Mouse (Mus musculus) erythroblast, embryonic 14.5 days (primary cell): ENCODE measurements around the gene Rock2. TPM values are rescaled to one million over a fixed set of nuclear protein-coding genes. Genes with fewer than 3 reads are reported as not detected.

Experiments
- H3K27me3 ChIP-seq: 2 replicates; pipeline ENCODE4 v1.6.1; 2012; ENCODE audit warnings: inconsistent platforms; ENCODE audit not compliant: control insufficient read depth
- H3K36me3 ChIP-seq: 2 replicates; pipeline ENCODE4 v1.6.1; 2012; ENCODE audit warnings: mild to moderate bottlenecking, inconsistent platforms; ENCODE audit not compliant: control insufficient read depth
- H3K4me1 ChIP-seq: 2 replicates; pipeline ENCODE4 v1.6.1; 2012; ENCODE audit warnings: inconsistent platforms; ENCODE audit not compliant: control insufficient read depth
- H3K4me3 ChIP-seq: replicated peaks from 2 replicates; pipeline ENCODE3; 2012; ENCODE audit warnings: moderate library complexity, mild to moderate bottlenecking, inconsistent platforms
- H3K9me3 ChIP-seq: 2 replicates; pipeline ENCODE4 v1.6.1; 2012; ENCODE audit warnings: low read length, inconsistent platforms, mixed read lengths; ENCODE audit not compliant: control insufficient read depth
- GATA1 ChIP-seq: IDR thresholded peaks from 2 replicates; pipeline ENCODE4 v1.6.1; 2012; ENCODE audit warnings: low read length, inconsistent platforms, mixed read lengths
- TAL1 ChIP-seq: IDR thresholded peaks from 3 replicates; pipeline ENCODE4 v1.6.1; 2012; ENCODE audit warnings: low read length, inconsistent platforms, mixed read lengths
- polyA plus RNA-seq: library from polyadenylated mRNA; stranded (reverse); fragments of >175 nt; gene quantifications from 2 replicates; pipeline ENCODE4 v1.2.3, GENCODE M21; 2012

The Rock2 gene
- polyA plus RNA-seq, 1 experiment, result 0.10 TPM

- no peak for TF ChIP-seq TAL1
- no peak for TF ChIP-seq GATA1
- no peaks in the 10 kb centered on the region for H3K9me3 ChIP-seq
- no peaks in the 10 kb centered on the region for H3K36me3 ChIP-seq
- no peaks in the 10 kb centered on the region for H3K27me3 ChIP-seq
- H3K4me3 ChIP-seq, result no peak overlapping the region
- H3K4me1 ChIP-seq, result no peaks in the 10 kb centered on the region
Measured at GRCm38 (mm10) chr12:17022145-17022544, 127.5 kb downstream of the Rock2 start.

DNA sequence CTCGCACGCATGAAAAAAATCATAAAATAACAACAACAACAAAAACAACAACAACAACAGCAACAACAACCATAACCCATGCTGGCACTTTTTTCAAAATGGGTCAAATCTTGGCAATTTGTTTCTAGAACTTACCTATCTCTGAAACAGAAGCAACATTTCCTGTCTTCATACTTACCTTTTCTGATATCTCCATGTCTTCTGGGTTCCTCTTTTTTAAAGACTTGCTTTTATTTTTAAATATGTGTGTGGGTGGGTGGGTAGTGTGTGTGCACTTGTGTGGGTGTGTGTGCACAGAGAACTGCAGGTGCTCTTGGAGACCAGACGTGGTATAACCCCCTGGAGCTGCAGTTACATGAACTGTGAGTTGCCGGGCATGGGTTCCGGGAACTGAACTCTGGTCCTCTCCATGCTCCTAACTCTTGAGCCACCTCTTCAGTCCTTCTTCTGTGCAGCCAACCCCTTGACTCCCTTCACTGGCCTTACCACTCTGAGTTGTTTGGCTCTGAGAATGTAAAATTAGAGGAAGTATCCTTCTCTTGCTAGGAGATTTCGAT, 129.9 kb downstream of the Rock2 start:
- Histone ChIP-seq H3K9me3 (no peaks in the 10 kb centered on the region), H3K27me3 (no peaks in the 10 kb centered on the region), H3K4me3 (no peak overlapping the region), H3K4me1 (no peaks in the 10 kb centered on the region), H3K36me3 (no peaks in the 10 kb centered on the region)
- TF ChIP-seq GATA1, result no peak

GRCm38 (mm10) chr12:17032694-17033463, 138.2 kb downstream of the Rock2 start:
- Histone ChIP-seq H3K27me3 (no peaks in the 10 kb centered on the region), H3K4me3 (no peak overlapping the region), H3K9me3 (no peaks in the 10 kb centered on the region), H3K36me3 (no peaks in the 10 kb centered on the region), H3K4me1 (no peaks in the 10 kb centered on the region)
- no peak for TF ChIP-seq TAL1
- no peak for TF ChIP-seq GATA1

DNA sequence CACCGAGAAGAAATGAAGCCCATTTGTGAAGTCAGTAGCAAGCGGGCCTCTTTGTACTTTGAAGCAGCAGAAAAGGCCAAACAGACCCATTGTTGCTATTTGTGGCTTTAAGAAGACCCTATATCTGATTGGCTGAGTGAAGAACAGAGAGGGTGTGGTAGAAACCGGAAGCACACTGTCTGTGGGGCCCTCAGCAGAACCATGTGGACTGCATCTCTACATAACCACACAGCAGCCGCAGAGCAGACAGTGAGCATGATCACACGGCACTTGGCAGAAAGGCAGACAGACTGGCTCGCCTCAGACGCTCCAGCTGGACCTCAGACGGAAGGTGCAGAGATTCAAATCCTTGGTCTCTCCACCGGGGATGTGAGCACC, 138.8 kb downstream of the Rock2 start:
- no peaks in the 10 kb centered on the region for H3K36me3 ChIP-seq
- no peaks in the 10 kb centered on the region for H3K4me1 ChIP-seq
- H3K9me3 ChIP-seq, result no peaks in the 10 kb centered on the region
- TF ChIP-seq GATA1, result no peak
- no peak for TF ChIP-seq TAL1
- no peak overlapping the region for H3K4me3 ChIP-seq
- H3K27me3 ChIP-seq, result no peaks in the 10 kb centered on the region

GRCm38 (mm10) chr12:17034671-17035070, 140.0 kb downstream of the Rock2 start:
- TF ChIP-seq TAL1 (no peak), GATA1 (no peak)
- Histone ChIP-seq H3K36me3 (no peaks in the 10 kb centered on the region), H3K4me1 (no peaks in the 10 kb centered on the region), H3K4me3 (no peak overlapping the region), H3K9me3 (no peaks in the 10 kb centered on the region), H3K27me3 (no peaks in the 10 kb centered on the region)

GRCm38 (mm10) chr12:17035128-17035527, 140.4 kb downstream of the Rock2 start:
- Histone ChIP-seq H3K9me3 (no peaks in the 10 kb centered on the region), H3K36me3 (no peaks in the 10 kb centered on the region), H3K27me3 (no peaks in the 10 kb centered on the region), H3K4me1 (no peaks in the 10 kb centered on the region), H3K4me3 (no peak overlapping the region)
- TF ChIP-seq GATA1 (no peak), TAL1 (no peak)

DNA sequence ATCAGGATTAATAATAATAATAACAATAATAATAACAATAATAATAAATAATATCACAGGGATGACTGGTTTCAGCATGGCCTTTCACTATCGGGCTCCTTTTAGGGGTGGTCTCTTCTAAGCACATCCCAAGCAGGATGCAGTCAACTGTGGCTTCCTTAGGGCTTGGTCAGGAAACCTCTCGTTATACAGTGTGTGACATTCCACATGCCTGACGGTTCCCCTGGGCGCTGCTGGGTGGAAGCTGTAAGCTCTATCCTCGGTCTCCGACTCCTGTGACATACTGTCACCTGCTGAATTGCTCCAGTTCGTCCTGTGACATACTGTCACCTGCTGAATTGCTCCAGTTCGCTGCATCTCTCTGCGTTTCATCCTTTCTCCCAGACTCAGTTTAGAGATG, 141.8 kb downstream of the Rock2 start:
- Histone ChIP-seq H3K4me1 (no peaks in the 10 kb centered on the region), H3K9me3 (no peaks in the 10 kb centered on the region), H3K27me3 (no peaks in the 10 kb centered on the region), H3K36me3 (no peaks in the 10 kb centered on the region), H3K4me3 (no peak overlapping the region)
- TF ChIP-seq GATA1, result no peak

- Histone ChIP-seq H3K9me3 (no peaks in the 10 kb centered on the region), H3K4me1 (no peaks in the 10 kb centered on the region), H3K4me3 (no peak overlapping the region), H3K27me3 (no peaks in the 10 kb centered on the region), H3K36me3 (no peaks in the 10 kb centered on the region)
- TF ChIP-seq GATA1, result no peak
- no peak for TF ChIP-seq TAL1
Measured at GRCm38 (mm10) chr12:17037053-17037610, 142.4 kb downstream of the Rock2 start.

Other genes with a start within 250 kb of the Rock2 start
- gene Ntsr2, start 241.5 kb upstream of the Rock2 start, polyA plus RNA-seq, result not detected in 2 replicates
- 0.01 TPM in 1 of 2 replicates, not detected in the other for gene Greb1, start 94.0 kb upstream of the Rock2 start, polyA plus RNA-seq
- 0.53 and 0.67 TPM in 2 replicates for gene E2f6, start 83.9 kb upstream of the Rock2 start, polyA plus RNA-seq
- gene Pqlc3, start 105.5 kb downstream of the Rock2 start, polyA plus RNA-seq, result 0.38 and 0.52 TPM in 2 replicates
- not detected in 2 replicates for gene 2410004P03Rik, start 116.8 kb downstream of the Rock2 start, polyA plus RNA-seq